Mouse (Mus musculus): ENCODE results near the gene Zfp738. TPM values are rescaled to one million over a fixed set of nuclear protein-coding genes. Genes with fewer than 3 reads are reported as not detected.
A peak's percentile ranks its signal among the peaks of the same experiment; 100 is the strongest.

The Zfp738 gene
- polyA plus RNA-seq, 2 experiments: 1.6 to 1.8 TPM

DNA sequence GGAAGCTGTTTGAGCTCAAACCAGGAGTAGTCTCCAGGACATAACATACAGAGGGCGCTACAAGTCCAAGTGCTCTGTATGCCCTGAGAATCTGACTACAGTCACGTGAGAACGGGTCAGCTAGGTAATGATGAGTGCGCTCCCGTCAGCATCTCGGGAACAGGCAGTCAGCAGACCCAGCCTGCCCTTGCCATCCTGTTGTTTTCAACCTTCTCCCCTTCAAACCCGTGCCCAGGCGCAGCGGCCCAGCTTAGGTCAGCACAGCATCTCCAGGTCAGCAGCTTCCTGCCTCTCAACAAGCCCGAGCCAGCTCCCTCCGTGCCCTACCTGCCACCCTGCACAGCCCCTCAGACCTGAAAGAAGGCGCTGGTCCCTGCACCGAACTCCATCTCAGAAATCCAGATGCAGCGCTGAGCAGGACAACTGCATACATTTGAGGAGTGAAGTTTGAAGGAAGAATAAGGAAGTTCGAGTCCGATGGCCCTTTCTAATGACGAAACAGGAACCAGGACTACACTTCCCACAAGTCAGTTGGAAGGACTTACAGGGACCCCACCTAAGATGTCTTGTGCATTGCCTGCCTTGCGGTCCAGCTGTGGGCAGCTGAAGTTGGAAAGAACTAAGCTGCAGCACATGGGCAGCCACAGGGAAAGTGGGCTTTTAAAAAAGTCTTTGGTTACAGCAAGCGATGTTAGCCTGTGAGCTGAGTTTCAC, 49.4 kb downstream of the Zfp738 start, which contains the start of the genes Gm49345 and Zfp729a:
Gene Gm49345 (minus strand): TSS at position 476 of the 714 bp plus-strand sequence.
Gene Zfp729a (minus strand): TSS at position 498 of the 714 bp plus-strand sequence.
- DNase-seq (ENCODE audit: low read depth in 3 of 3, low spot score in 3 of 3): peak; percentile 70 to 76 (median 71)
- Histone ChIP-seq H3K4me1 (replicated peaks; ENCODE audit: control insufficient read depth in 2 of 2, insufficient read depth in 2 of 2, low read length in 1 of 2) (peaks cover 0 to 2% of the 10 kb centered on the region in 2 experiments; a peak in 1 of 4 replicates), H3K27ac (no peak within 1 kb of the TSS), H3K9ac (replicated peaks) (peak within 1 kb of the TSS; percentile 68), H3K4me2 (ENCODE audit: low read depth) (peak within 1 kb of the TSS; percentile 66), H3K36me3 (replicated peaks; ENCODE audit: control insufficient read depth, insufficient read depth, low read depth) (no peaks in the 10 kb centered on the region), H3K27me3 (ENCODE audit: control insufficient read depth, insufficient read depth, low read length) (no peaks in the 10 kb centered on the region), H3K9me3 (ENCODE audit: control insufficient read depth, low read length) (no peaks in the 10 kb centered on the region), H3K4me3 (ENCODE audit: insufficient read depth in 1 of 2, low read depth in 2 of 2, low read length in 2 of 2) (peak within 1 kb of the TSS; percentile 82 to 99)
- TF ChIP-seq EP300 (IDR thresholded peaks at IDR 0.05; ENCODE audit: low read depth) (no peak), CTCF (IDR thresholded peaks at IDR 0.05; ENCODE audit: low read depth) (peak; percentile 70)
- ATAC-seq (ENCODE audit: insufficient read depth): peak; percentile 97
- under 1% methylated on average over 19 of the region's 19 CpGs for WGBS (ENCODE audit: insufficient replicate concordance)

GRCm38 (mm10) chr13:67610108-67610507, 76.8 kb downstream of the Zfp738 start:
- Histone ChIP-seq H3K4me1 (replicated peaks; ENCODE audit: control insufficient read depth in 2 of 2, insufficient read depth in 2 of 2, low read length in 1 of 2) (peaks cover 2 to 3% of the 10 kb centered on the region in 2 experiments; a peak in 2 of 4 replicates), H3K27ac (no peak overlapping the region), H3K36me3 (replicated peaks; ENCODE audit: control insufficient read depth, insufficient read depth, low read depth) (no peaks in the 10 kb centered on the region), H3K27me3 (ENCODE audit: control insufficient read depth, insufficient read depth, low read length) (no peaks in the 10 kb centered on the region), H3K9me3 (ENCODE audit: control insufficient read depth, low read length) (no peaks in the 10 kb centered on the region), H3K4me2 (ENCODE audit: low read depth) (peak overlapping the region; percentile 65; the same call in 1 of the 2 replicates), H3K9ac (replicated peaks) (no peak overlapping the region), H3K4me3 (ENCODE audit: insufficient read depth in 1 of 2, low read depth in 2 of 2, low read length in 2 of 2) (no peak overlapping the region; a peak in 1 of 4 replicates)
- 68% methylated on average over 4 of the region's 4 CpGs for WGBS (ENCODE audit: insufficient replicate concordance)
- no peak for TF ChIP-seq EP300 (IDR thresholded peaks at IDR 0.05; ENCODE audit: low read depth)
- TF ChIP-seq CTCF (IDR thresholded peaks at IDR 0.05; ENCODE audit: low read depth): no peak
- DNase-seq (ENCODE audit: low read depth in 3 of 3, low spot score in 3 of 3) (no peak), ATAC-seq (ENCODE audit: insufficient read depth) (no peak)

- Histone ChIP-seq H3K4me2 (ENCODE audit: low read depth) (peak within 1 kb of the TSS; percentile 65), H3K27me3 (ENCODE audit: control insufficient read depth, insufficient read depth, low read length) (no peaks in the 10 kb centered on the region), H3K9ac (replicated peaks) (peak within 1 kb of the TSS; percentile 64), H3K27ac (no peak within 1 kb of the TSS), H3K9me3 (ENCODE audit: control insufficient read depth, low read length) (no peaks in the 10 kb centered on the region), H3K4me1 (replicated peaks; ENCODE audit: control insufficient read depth in 2 of 2, insufficient read depth in 2 of 2, low read length in 1 of 2) (peaks cover 2 to 3% of the 10 kb centered on the region in 2 experiments; a peak in 2 of 4 replicates), H3K36me3 (replicated peaks; ENCODE audit: control insufficient read depth, insufficient read depth, low read depth) (no peaks in the 10 kb centered on the region), H3K4me3 (ENCODE audit: insufficient read depth in 1 of 2, low read depth in 2 of 2, low read length in 2 of 2) (peak within 1 kb of the TSS; percentile 68 to 91)
- peak; percentile 73 to 76 (median 75) for DNase-seq (ENCODE audit: low read depth in 3 of 3, low spot score in 3 of 3)
- TF ChIP-seq CTCF (IDR thresholded peaks at IDR 0.05; ENCODE audit: low read depth) (peak; percentile 50), EP300 (IDR thresholded peaks at IDR 0.05; ENCODE audit: low read depth) (no peak)
- ATAC-seq (ENCODE audit: insufficient read depth): peak; percentile 90
- 3% methylated on average over 20 of the region's 20 CpGs for WGBS (ENCODE audit: insufficient replicate concordance)
Measured at GRCm38 (mm10) chr13:67609066-67609876, 77.6 kb downstream of the Zfp738 start, which contains the start of gene Zfp729b. Gene Zfp729b (minus strand): TSS chr13:67609707.

Other genes starting within 250 kb of the Zfp738 start
- 1.8 and 2.7 TPM in 2 replicates for gene Zfp874a, start 235.4 kb downstream of the Zfp738 start, polyA plus RNA-seq (2012; rRNA removed)
- gene Zfp874a, start 235.4 kb downstream of the Zfp738 start, polyA plus RNA-seq (2014; fragmentation: Nextera tagmentation; extraction: Ambion mirVana): 5.3 and 5.9 TPM in 2 replicates
- gene Zfp874b, start 202.8 kb downstream of the Zfp738 start, polyA plus RNA-seq (2012; rRNA removed): 1.4 and 2.7 TPM in 2 replicates
- 1.9 and 3.2 TPM in 2 replicates for gene Zfp874b, start 202.8 kb downstream of the Zfp738 start, polyA plus RNA-seq (2014; fragmentation: Nextera tagmentation; extraction: Ambion mirVana)
- gene Zfp58, start 186.5 kb downstream of the Zfp738 start, polyA plus RNA-seq (2012; rRNA removed): 0.65 and 1.1 TPM in 2 replicates
- 1.6 and 1.7 TPM in 2 replicates for gene Zfp58, start 186.5 kb downstream of the Zfp738 start, polyA plus RNA-seq (2014; fragmentation: Nextera tagmentation; extraction: Ambion mirVana)
- gene Gm26965, start 160.9 kb downstream of the Zfp738 start, polyA plus RNA-seq (2012; rRNA removed): not detected in 2 replicates
- gene Gm26965, start 160.9 kb downstream of the Zfp738 start, polyA plus RNA-seq (2014; fragmentation: Nextera tagmentation; extraction: Ambion mirVana): not detected in 2 replicates
- gene Zfp87, start 160.9 kb downstream of the Zfp738 start, polyA plus RNA-seq (2012; rRNA removed): 4.2 and 5.3 TPM in 2 replicates
- gene Zfp87, start 160.9 kb downstream of the Zfp738 start, polyA plus RNA-seq (2014; fragmentation: Nextera tagmentation; extraction: Ambion mirVana): 8.7 and 10.6 TPM in 2 replicates
- gene Zfp748, start 133.2 kb downstream of the Zfp738 start, polyA plus RNA-seq (2012; rRNA removed): 1.9 and 2.0 TPM in 2 replicates
- 4.9 and 5.1 TPM in 2 replicates for gene Zfp748, start 133.2 kb downstream of the Zfp738 start, polyA plus RNA-seq (2014; fragmentation: Nextera tagmentation; extraction: Ambion mirVana)
- gene Zfp729b, start 77.4 kb downstream of the Zfp738 start, polyA plus RNA-seq (2012; rRNA removed): 0.43 and 0.80 TPM in 2 replicates
- 1.5 and 1.6 TPM in 2 replicates for gene Zfp729b, start 77.4 kb downstream of the Zfp738 start, polyA plus RNA-seq (2014; fragmentation: Nextera tagmentation; extraction: Ambion mirVana)
- not detected in 2 replicates for gene Gm49345, start 49.3 kb downstream of the Zfp738 start, polyA plus RNA-seq (2012; rRNA removed)
- not detected in 2 replicates for gene Gm49345, start 49.3 kb downstream of the Zfp738 start, polyA plus RNA-seq (2014; fragmentation: Nextera tagmentation; extraction: Ambion mirVana)
- gene Zfp729a, start 49.3 kb downstream of the Zfp738 start, polyA plus RNA-seq (2012; rRNA removed): 0.49 and 0.77 TPM in 2 replicates
- 0.80 and 1.5 TPM in 2 replicates for gene Zfp729a, start 49.3 kb downstream of the Zfp738 start, polyA plus RNA-seq (2014; fragmentation: Nextera tagmentation; extraction: Ambion mirVana)
- gene Zfp65, start 42.1 kb upstream of the Zfp738 start, polyA plus RNA-seq (2012; rRNA removed): 0.82 and 1.2 TPM in 2 replicates
- 0.62 and 1.0 TPM in 2 replicates for gene Zfp65, start 42.1 kb upstream of the Zfp738 start, polyA plus RNA-seq (2014; fragmentation: Nextera tagmentation; extraction: Ambion mirVana)
- 0.37 and 0.74 TPM in 2 replicates for gene Zfp85, start 68.2 kb upstream of the Zfp738 start, polyA plus RNA-seq (2012; rRNA removed)
- gene Zfp85, start 68.2 kb upstream of the Zfp738 start, polyA plus RNA-seq (2014; fragmentation: Nextera tagmentation; extraction: Ambion mirVana): 1.0 and 1.2 TPM in 2 replicates
- gene Zfp493, start 92.6 kb upstream of the Zfp738 start, polyA plus RNA-seq (2012; rRNA removed): 0.67 and 0.79 TPM in 2 replicates
- 0.72 and 0.76 TPM in 2 replicates for gene Zfp493, start 92.6 kb upstream of the Zfp738 start, polyA plus RNA-seq (2014; fragmentation: Nextera tagmentation; extraction: Ambion mirVana)
- 0.31 and 0.63 TPM in 2 replicates for gene Zfp273, start 126.7 kb upstream of the Zfp738 start, polyA plus RNA-seq (2012; rRNA removed)
- gene Zfp273, start 126.7 kb upstream of the Zfp738 start, polyA plus RNA-seq (2014; fragmentation: Nextera tagmentation; extraction: Ambion mirVana): 0.89 and 0.91 TPM in 2 replicates
- gene Gm10037, start 144.0 kb upstream of the Zfp738 start, polyA plus RNA-seq (2012; rRNA removed): 0.26 and 0.31 TPM in 2 replicates
- 0.28 and 1.0 TPM in 2 replicates for gene Gm10037, start 144.0 kb upstream of the Zfp738 start, polyA plus RNA-seq (2014; fragmentation: Nextera tagmentation; extraction: Ambion mirVana)
- not detected in 2 replicates for gene BC048507, start 176.3 kb upstream of the Zfp738 start, polyA plus RNA-seq (2012; rRNA removed)
- gene BC048507, start 176.3 kb upstream of the Zfp738 start, polyA plus RNA-seq (2014; fragmentation: Nextera tagmentation; extraction: Ambion mirVana): not detected in 2 replicates